Mouse (Mus musculus) heart, postnatal 14 days (tissue): ENCODE measurements around the gene Osbpl3. TPM values are rescaled to one million over a fixed set of nuclear protein-coding genes. Genes with fewer than 3 reads are reported as not detected.
"Not testable (repeated sequence)": the region's sequence is repeated elsewhere in the genome, so short reads cannot be mapped to it uniquely, and the experiment has no call there.

Source experiments
- DNase-seq, 2 experiments: peaks; one replicate each; pipeline ENCODE4 v3.0.0; 2021 to 2022
- intact Hi-C: fragments of 180-260 bp; cut with DNase I; formaldehyde crosslinking; loops from one replicate; pipeline ENCODE4 v1.15.1; 2025
- total RNA-seq, 2 experiments: library from RNA; stranded (reverse); gene quantifications; 2 replicates each; pipeline ENCODE4 v1.2.3; 2021

The Osbpl3 gene
- total RNA-seq, 2 experiments from 2014 or later: 27.5 to 36.0 TPM

DNA sequence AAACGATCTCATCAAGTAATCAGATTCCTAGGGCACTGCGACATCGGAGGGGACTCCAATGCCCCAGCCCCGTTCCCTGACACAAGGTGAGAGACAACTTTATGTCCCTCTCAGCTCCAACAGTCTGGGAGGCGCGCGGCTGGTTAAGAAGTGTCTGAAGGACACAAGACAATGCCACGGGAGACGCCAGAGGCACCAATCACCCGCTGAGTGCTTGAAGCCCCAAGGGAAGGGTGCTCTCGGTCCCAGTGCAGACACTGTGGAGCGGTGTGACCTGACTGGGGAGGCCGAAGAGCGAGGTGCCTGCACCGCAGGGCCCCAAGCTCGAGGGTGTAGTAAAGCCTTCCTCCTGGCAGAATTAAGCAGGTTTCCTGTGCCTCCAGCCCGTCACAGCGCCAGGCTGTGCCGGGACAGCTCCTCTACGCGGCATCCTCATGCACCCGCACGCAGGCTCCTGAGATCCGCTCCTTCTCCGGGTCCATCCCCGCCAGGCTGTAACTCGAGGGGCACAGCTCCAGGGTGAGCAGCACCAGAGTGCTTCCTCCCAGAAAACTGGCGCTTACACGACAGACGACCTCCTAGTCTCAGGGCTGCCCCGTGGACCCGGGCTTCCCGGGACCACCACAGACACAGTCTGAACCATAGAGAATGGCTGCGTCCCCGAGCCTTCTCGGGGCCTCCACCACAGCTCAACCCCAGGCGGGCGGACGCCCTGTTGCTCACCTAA, 736 bp downstream of the Osbpl3 start:
- DNase-seq: peak; percentile 49 to 59
- intact Hi-C loops: loop anchor here (2.0 to 5.0 kb wide), 3 partner anchors 70 to 148 kb away; no protein-coding TSS in a partner anchor

GRCm38 (mm10) chr6:50453651-50454050, 2.4 kb downstream of the Osbpl3 start:
- no peak for DNase-seq
- intact Hi-C loops: loop anchor here (2.0 kb wide), 1 partner anchor 69 kb away; no protein-coding TSS in a partner anchor

DNA sequence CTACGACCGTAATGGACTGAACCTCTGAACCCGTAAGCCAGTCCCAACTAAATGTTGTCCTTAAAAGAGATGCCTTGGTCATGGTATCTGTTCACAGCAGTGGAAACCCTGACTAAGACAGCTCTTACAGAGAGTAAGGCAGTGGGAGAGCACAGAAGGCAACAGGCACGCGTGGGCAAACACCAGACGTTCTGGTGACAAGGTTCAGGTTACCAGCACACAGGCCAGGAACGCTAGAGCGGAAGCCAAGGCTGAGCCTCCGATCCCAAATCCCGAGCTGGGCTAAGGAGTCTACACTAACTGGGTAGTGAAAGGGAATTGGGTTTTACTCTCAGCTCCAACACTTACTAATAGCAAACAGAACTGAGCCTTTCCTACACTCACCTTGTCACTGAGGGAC, 3.8 kb downstream of the Osbpl3 start:
- no peak for DNase-seq
- intact Hi-C loops: no loop called here

- DNase-seq: no peak
- intact Hi-C loops: no loop called here
Measured at GRCm38 (mm10) chr6:50445616-50446015, 10.4 kb downstream of the Osbpl3 start.

GRCm38 (mm10) chr6:50440966-50441862, 14.8 kb downstream of the Osbpl3 start:
- DNase-seq: no peak
- intact Hi-C loops: no loop called here

DNA sequence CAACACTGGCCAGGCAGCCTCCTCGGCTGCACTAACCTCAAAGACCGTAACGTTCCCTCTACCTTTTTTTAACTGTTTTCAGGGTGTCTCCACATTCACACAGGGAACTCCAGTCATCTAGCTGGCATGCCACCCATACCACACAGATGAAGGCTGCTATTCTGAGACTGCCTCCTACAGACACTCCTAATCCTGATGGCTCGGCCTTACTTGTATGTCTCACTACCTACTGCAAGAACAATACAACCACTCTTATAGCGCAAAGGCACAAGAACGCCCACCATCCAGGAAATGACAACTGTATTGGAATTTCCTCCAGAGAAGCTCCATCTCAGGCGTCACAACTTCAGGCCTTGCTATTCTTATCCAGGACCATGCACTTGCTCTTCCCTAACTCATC, 15.8 kb downstream of the Osbpl3 start:
- intact Hi-C loops: no loop called here
- no peak for DNase-seq

DNA sequence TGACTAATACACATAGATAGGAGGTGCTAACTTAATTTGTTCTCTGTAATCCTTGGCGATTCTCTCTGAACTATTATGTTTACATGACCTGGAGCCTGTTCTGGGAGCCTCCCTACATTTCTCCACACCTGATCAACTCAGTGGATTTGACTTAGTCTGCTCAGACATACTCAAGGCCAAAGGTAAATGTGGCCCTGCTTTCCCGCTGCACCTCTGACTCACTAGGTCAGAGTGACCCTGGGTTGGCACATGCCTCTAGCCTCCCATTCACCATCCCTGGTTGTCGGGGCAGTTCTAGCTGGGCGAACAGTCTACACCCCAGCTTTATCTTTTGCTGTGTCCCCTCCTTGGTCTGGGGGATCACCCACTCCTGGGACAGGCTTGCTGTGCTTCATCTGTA, 17.1 kb downstream of the Osbpl3 start:
- intact Hi-C loops, DNase-seq: not testable (repeated sequence)

GRCm38 (mm10) chr6:50437815-50438214, 18.2 kb downstream of the Osbpl3 start:
- intact Hi-C loops: no loop called here
- DNase-seq: peak in 1 of 2 experiments; percentile 37

DNA sequence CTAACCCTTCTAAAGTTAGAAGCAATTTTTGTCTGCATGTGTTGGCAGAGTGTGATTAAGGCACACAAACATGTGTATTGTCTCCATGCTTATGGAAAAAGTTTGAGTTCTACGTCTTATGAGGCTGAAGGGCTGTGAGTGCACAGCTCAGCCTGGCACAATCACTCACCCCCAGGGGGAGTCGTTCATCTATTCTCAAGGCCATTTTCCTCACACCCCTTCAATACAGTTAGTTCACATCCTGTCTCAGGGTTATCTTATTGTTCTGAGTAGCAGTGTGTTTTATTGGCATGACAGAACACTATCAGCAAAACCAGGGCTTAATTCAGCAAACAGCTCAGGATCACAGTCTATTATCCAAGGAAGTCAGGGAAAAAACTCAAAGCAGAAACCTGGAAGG, 19.3 kb downstream of the Osbpl3 start:
- intact Hi-C loops: no loop called here
- DNase-seq: no peak

- intact Hi-C loops: no loop called here
- DNase-seq: no peak
Measured at GRCm38 (mm10) chr6:50432491-50432890, 23.5 kb downstream of the Osbpl3 start.

DNA sequence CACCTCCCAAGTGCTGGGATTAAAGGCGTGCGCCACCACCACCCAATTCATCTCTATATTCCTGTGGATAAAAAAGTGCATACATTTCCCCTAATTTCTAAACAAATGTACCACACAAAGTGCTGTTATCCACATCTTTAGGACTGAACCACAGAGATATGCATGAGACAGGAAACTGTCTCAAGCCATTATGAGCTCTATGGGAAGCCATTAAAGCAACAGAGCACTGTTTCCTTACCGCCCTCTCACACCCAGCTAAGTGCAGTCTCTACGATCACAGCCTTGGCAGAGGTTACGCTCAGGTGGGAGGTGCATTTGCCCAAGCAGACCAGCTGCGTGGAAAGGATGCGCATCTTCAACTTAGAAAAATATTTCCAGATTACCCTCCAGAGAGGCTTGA, 26.7 kb downstream of the Osbpl3 start:
- intact Hi-C loops: no loop called here
- no peak for DNase-seq

- intact Hi-C loops: no loop called here
- DNase-seq: no peak
Measured at GRCm38 (mm10) chr6:50427051-50427732, 28.8 kb downstream of the Osbpl3 start.

- DNase-seq: no peak
- intact Hi-C loops: no loop called here
Measured at GRCm38 (mm10) chr6:50426571-50426970, 29.4 kb downstream of the Osbpl3 start.

- intact Hi-C loops: no loop called here
- DNase-seq: no peak
Measured at GRCm38 (mm10) chr6:50424271-50424670, 31.7 kb downstream of the Osbpl3 start.

DNA sequence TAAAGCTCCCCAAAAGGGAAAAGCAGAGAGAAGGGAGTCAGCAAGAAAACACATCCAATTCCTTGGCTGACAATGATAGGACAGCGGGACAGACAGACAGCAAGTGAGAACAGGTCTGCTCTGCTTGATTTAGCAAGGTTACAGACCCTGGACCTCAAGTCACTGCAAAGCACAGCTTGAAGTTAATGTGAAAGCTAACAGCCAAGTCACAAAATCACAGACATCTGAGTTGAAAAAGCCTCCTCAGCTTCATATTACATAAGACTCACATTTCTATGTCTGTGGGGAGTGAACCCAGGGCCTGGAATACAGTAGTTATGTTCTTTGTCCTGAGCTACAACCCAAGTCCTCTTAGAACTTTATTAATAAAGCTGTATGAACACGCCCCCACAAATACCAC, 35.6 kb downstream of the Osbpl3 start:
- intact Hi-C loops: no loop called here
- DNase-seq: no peak

DNA sequence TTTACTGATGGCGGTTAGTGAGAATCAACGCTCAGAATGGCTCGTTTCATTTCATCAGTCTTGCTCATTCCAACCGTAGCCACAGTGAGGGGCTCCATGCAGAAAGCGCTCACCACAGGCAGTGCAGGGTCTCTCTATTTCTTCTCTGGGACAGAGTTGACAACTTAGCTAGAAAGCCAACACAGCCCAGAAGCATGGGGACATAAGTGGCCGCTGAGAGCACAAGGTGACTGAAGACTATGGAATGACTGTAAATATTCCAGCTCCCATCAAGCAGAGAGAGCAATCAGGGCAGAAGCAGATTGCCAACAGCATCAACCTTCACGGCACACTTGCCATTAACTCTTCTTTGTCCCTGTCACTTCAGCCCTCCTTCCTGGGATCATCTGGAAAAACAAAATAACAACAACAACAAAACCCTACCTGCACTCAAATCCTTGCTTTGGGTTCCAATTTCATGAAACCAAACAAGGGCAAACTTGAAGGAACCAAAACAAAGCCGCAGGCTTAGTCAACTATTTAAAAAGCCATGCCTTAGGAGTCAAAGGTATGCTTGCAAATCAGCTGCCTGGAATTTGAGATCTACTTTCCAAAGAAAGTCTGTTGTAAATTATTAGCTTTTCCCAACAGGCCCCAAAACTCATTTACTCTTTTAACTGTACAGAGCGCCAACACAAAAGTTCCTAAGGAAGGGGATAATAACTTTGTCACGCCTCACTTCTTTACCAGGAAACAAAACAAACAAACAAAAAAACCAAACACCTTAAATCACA, 36.3 kb downstream of the Osbpl3 start:
- no peak for DNase-seq
- intact Hi-C loops: no loop called here

- intact Hi-C loops: no loop called here
- DNase-seq: no peak
Measured at GRCm38 (mm10) chr6:50418951-50419350, 37.0 kb downstream of the Osbpl3 start.

- intact Hi-C loops: no loop called here
- no peak for DNase-seq
Measured at GRCm38 (mm10) chr6:50416854-50417253, 39.1 kb downstream of the Osbpl3 start.

GRCm38 (mm10) chr6:50415431-50415830, 40.6 kb downstream of the Osbpl3 start:
- no peak for DNase-seq
- intact Hi-C loops: no loop called here

DNA sequence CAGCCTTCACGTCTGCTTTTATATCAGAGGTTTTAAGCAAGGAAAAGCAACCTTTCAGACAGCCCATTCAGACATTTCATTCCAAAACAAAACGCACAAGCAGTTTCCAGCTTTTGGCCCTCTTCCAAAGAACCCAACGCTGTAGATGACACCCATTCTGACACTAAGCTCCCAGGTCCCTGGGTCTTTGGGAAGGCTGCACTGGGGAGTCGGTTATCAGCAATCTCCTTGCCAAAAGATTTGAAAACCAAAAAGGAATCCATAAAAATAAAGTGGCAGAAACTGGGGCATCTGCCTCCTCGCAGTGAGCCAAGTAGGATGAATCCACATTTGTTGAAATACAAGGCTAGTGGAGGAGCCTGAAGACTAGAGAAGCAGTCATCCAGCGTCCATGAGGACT, 41.5 kb downstream of the Osbpl3 start:
- DNase-seq: peak in 1 of 2 experiments; percentile 21
- intact Hi-C loops: no loop called here
